Mouse (Mus musculus): Measurements from ENCODE around the gene Zfp423. TPM values are rescaled to one million over a fixed set of nuclear protein-coding genes. Genes with fewer than 3 reads are reported as not detected.

The Zfp423 gene
- total RNA-seq, 2 experiments from 2014 or later = 18.2 to 26.0 TPM

DNA sequence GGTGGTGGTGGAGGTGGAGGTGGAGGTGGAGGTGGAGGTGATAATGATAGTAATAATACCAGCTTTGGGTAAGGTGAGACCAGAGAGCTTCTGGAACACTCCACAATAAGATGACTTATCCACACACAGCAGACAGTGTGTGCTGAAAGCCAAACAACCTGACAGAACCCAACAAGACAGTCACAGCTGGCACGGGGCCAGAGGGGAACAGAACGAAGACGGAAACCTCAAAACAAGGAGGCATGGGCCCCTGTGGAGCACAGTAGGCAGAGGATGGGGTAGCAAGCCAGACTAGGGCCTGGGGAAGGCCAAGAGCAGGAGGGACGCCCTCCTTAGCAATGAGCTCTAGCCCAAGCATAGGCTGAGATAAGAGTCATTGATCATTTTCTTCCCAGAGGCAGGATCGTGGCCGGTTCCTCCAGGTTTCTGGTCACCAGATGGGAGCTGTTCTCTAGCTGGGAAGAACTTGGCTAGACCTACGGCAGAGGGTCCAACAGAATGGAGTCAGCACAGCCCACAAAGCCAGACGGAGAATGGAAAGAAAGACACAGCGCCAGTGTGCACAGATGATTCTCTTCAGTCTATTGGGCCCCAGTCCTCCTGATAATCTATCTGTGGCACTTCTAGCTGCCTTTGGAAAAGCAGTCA is 133.3 kb downstream of the Zfp423 start:
- no peak for DNase-seq (ENCODE audit: extremely low spot score in 1 of 2, low spot score in 2 of 2)
- intact Hi-C loops (cut with DNase I) = loop anchor here (10.0 kb wide), 1 partner anchor 129 kb away; the partner anchor contains the start of gene Zfp423

GRCm38 (mm10) chr8:87823172-87823571 is 136.2 kb downstream of the Zfp423 start:
- no peak for DNase-seq (ENCODE audit: extremely low spot score in 1 of 2, low spot score in 2 of 2)
- intact Hi-C loops (cut with DNase I) = loop anchor here (10.0 kb wide), 1 partner anchor 132 kb away; the partner anchor contains the start of gene Zfp423

GRCm38 (mm10) chr8:87822690-87823089 is 136.7 kb downstream of the Zfp423 start:
- DNase-seq (ENCODE audit: extremely low spot score in 1 of 2, low spot score in 2 of 2) = no peak
- intact Hi-C loops (cut with DNase I) = loop anchor here (10.0 kb wide), 1 partner anchor 132 kb away; the partner anchor contains the start of gene Zfp423

GRCm38 (mm10) chr8:87822175-87822574 is 137.2 kb downstream of the Zfp423 start:
- intact Hi-C loops (cut with DNase I) = loop anchor here (10.0 kb wide), 1 partner anchor 133 kb away; the partner anchor contains the start of gene Zfp423
- no peak for DNase-seq (ENCODE audit: extremely low spot score in 1 of 2, low spot score in 2 of 2)

DNA sequence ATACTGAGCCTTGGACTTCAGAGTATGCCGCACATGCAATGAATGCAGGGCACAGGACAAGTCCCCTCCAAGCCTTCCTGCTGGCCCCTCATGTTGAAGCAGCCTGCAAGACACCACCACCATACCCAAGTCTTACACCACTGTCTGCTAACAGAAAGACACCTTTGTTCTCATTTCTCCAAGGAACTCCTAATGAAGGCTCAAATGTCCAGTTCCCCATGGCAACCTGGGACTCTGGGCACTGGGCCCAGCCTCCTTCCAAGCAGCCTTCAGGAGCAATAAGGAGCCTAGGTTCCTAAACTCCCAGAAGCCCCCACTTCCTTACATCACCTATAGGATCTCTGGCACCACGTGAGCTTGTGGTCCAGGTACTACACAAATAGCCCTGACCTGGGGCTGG is 137.7 kb downstream of the Zfp423 start:
- DNase-seq (ENCODE audit: extremely low spot score in 1 of 2, low spot score in 2 of 2) = peak in 1 of 2 experiments; percentile 37
- intact Hi-C loops (cut with DNase I) = loop anchor here (10.0 kb wide), 1 partner anchor 133 kb away; the partner anchor contains the start of gene Zfp423

GRCm38 (mm10) chr8:87819263-87819662 is 140.1 kb downstream of the Zfp423 start:
- DNase-seq (ENCODE audit: extremely low spot score in 1 of 2, low spot score in 2 of 2) = no peak
- intact Hi-C loops (cut with DNase I) = no loop called here

GRCm38 (mm10) chr8:87818506-87818905 is 140.9 kb downstream of the Zfp423 start:
- intact Hi-C loops (cut with DNase I) = no loop called here
- DNase-seq (ENCODE audit: extremely low spot score in 1 of 2, low spot score in 2 of 2) = no peak

DNA sequence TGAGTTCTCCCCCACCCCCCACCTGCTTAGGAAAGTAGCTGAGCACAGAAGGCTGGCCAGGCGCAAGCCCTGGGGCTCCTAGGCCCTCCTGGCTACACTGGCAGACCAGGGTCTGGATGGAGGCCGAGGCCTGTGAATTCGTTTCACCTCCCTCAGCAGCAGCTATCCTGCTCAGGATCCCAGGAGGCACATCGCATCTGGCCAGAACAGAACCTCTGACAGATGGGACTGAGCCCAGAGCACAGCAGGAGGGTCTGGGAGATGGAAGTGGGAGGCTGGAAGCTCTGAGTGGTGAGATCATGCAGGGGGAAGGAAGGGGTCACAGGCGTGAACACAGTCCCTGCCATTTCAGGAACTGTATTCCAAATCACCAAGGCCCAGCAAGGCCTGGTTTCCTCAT is 143.3 kb downstream of the Zfp423 start:
- intact Hi-C loops (cut with DNase I) = no loop called here
- no peak for DNase-seq (ENCODE audit: extremely low spot score in 1 of 2, low spot score in 2 of 2)

DNA sequence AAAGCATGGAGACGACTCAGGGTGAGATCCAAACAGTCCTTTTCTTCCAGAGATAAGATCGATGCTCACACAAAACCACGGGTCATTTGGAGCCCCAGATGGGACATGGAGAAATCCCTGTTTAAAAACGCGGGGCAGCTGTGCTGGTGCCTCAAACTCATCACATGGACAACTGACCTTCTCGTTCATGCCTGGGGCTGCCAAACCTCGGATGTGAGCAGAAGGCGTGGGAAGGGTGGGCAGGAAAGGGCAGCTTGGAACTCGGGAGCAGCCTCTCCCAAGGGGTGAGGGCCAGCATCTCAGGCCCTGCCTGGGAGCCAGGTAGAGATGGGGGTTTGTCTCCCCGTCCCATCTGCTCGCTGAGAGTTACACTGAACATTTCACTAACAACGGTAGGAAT is 146.7 kb downstream of the Zfp423 start:
- no peak for DNase-seq (ENCODE audit: extremely low spot score in 1 of 2, low spot score in 2 of 2)
- intact Hi-C loops (cut with DNase I) = no loop called here

DNA sequence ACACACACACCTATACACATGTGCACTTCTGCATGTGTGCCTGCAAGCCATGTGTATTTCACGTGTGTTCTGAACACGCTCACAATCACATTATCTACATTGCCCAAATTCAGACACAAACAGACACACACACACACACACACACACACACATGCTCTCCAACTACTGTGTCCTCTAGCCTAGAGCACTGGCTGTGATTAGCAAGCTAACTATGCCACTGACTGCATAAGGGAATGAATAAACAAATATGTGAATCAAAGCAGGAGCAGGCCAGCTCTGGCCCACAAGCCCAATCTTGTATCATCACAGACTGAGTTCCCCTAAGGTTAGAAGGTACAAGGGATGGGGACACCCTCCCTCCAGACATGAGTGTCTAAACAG is 147.3 kb downstream of the Zfp423 start:
- intact Hi-C loops (cut with DNase I) = no loop called here

DNA sequence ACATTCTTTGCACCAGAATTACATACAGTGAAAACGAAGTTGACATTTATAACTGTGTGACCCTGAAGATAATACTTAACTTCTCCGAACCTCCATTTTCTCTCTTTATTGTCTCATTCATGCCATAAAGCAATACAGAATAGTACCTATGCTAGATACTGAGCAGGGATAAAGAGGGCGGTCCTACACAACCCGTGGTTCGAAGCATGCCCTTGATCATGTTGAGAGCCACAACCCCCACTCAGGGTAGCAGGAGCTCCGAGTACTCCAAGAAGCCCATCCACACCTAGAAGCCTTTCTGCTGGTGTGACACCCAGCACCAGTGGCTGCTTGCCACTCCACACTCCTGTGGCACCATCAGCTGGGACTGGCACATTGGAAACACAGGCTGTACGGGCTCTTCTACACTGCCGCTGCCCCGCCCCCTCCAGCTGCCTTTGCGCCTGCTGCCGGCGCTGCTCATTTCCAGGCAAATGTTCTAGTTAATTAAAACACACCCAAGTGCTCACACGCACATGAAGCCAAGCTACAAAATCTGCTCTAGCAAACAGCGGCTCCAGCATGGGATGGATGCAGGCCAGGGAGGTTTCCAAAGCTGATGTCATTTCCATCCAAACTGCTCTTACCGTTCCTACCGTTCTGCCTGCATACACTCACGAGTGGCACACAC is 147.9 kb downstream of the Zfp423 start:
- peak; percentile 78 for DNase-seq (ENCODE audit: extremely low spot score in 1 of 2, low spot score in 2 of 2)
- intact Hi-C loops (cut with DNase I) = no loop called here

More for the DNA sequence above, 147.3 kb downstream of the Zfp423 start:
- DNase-seq (ENCODE audit: extremely low spot score in 1 of 2, low spot score in 2 of 2) = no peak

DNA sequence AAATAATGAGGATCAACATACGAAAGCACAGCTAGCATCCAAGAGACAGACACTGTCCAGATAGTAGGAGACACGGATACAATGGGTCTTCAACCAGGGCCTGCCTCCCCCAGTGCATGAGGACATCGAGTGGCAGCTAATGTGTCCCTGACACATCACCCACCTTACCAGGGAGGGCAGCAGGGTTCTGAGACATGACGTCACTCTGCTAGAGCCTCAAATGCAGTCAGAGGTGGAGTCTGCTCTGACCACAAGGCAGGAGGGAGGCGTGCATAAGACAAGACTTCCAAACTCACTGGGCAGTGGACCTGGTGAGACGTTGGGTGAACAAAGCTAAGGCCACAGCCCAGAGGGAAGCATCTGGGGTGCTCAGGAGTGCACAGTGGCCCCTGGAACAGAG is 148.6 kb downstream of the Zfp423 start:
- intact Hi-C loops (cut with DNase I) = no loop called here
- no peak for DNase-seq (ENCODE audit: extremely low spot score in 1 of 2, low spot score in 2 of 2)

GRCm38 (mm10) chr8:87804327-87804900 is 155.0 kb downstream of the Zfp423 start:
- intact Hi-C loops (cut with DNase I) = no loop called here

GRCm38 (mm10) chr8:87803437-87803836 is 156.0 kb downstream of the Zfp423 start:
- intact Hi-C loops (cut with DNase I) = no loop called here
- no peak for DNase-seq (ENCODE audit: extremely low spot score in 1 of 2, low spot score in 2 of 2)

More at GRCm38 (mm10) chr8:87804327-87804900, 155.0 kb downstream of the Zfp423 start:
- peak in 1 of 2 experiments; percentile 68 for DNase-seq (ENCODE audit: extremely low spot score in 1 of 2, low spot score in 2 of 2)

- intact Hi-C loops (cut with DNase I) = no loop called here
These were observed 156.8 kb downstream of the Zfp423 start for GRCm38 (mm10) chr8:87802571-87802970.

GRCm38 (mm10) chr8:87800121-87800520 is 159.3 kb downstream of the Zfp423 start:
- peak in 1 of 2 experiments; percentile 39 for DNase-seq (ENCODE audit: extremely low spot score in 1 of 2, low spot score in 2 of 2)
- intact Hi-C loops (cut with DNase I) = no loop called here

More at GRCm38 (mm10) chr8:87802571-87802970, 156.8 kb downstream of the Zfp423 start:
- DNase-seq (ENCODE audit: extremely low spot score in 1 of 2, low spot score in 2 of 2) = no peak

GRCm38 (mm10) chr8:87796234-87796633 is 163.2 kb downstream of the Zfp423 start:
- DNase-seq (ENCODE audit: extremely low spot score in 1 of 2, low spot score in 2 of 2) = no peak
- intact Hi-C loops (cut with DNase I) = no loop called here

GRCm38 (mm10) chr8:87794639-87795038 is 164.8 kb downstream of the Zfp423 start:
- peak in 1 of 2 experiments; percentile 27 for DNase-seq (ENCODE audit: extremely low spot score in 1 of 2, low spot score in 2 of 2)
- intact Hi-C loops (cut with DNase I) = no loop called here

GRCm38 (mm10) chr8:87791103-87791502 is 168.3 kb downstream of the Zfp423 start:
- intact Hi-C loops (cut with DNase I) = no loop called here

More at GRCm38 (mm10) chr8:87791103-87791502, 168.3 kb downstream of the Zfp423 start:
- DNase-seq (ENCODE audit: extremely low spot score in 1 of 2, low spot score in 2 of 2) = no peak
